Mouse (Mus musculus) G1E (cell line): ENCODE measurements at regions not wholly inside any gene's neighbourhood (a gene's known extent, or its start where the extent isn't known, plus 50 kb on each side); places are given as distances from the start of the nearest gene placed in this dataset.

Experiments used
- ATAC-seq: 2 replicates; pipeline ENCODE4 v1.8.0; 2016; ENCODE audit warnings: mild to moderate bottlenecking; ENCODE audit not compliant: insufficient number of reproducible peaks, poor library complexity, low FRiP score, severe bottlenecking; ENCODE audit errors: extremely low read depth
- DNase-seq: peaks from one replicate; pipeline ENCODE4 v3.0.0; 2012; ENCODE audit warnings: low spot score
- H3K27me3 ChIP-seq: 2 replicates; pipeline ENCODE4 v1.6.1; 2012; ENCODE audit warnings: mild to moderate bottlenecking, low read length, inconsistent platforms; ENCODE audit not compliant: insufficient read depth
- H3K36me3 ChIP-seq: replicated peaks from 2 replicates; pipeline ENCODE3; 2012; ENCODE audit warnings: mild to moderate bottlenecking, inconsistent platforms
- H3K4me1 ChIP-seq: 2 replicates; pipeline ENCODE4 v1.6.1; 2012; ENCODE audit warnings: low read depth, low read length, inconsistent platforms, mixed read lengths; ENCODE audit not compliant: insufficient read depth
- H3K4me3 ChIP-seq: 2 replicates; pipeline ENCODE4 v1.5.1; 2012; ENCODE audit warnings: low read depth, mild to moderate bottlenecking, inconsistent platforms, low read length, moderate library complexity, mixed read lengths
- H3K9me3 ChIP-seq: replicated peaks from 2 replicates; pipeline ENCODE4 v1.6.1; 2012; ENCODE audit warnings: inconsistent platforms
- CTCF ChIP-seq: IDR thresholded peaks from 2 replicates; pipeline ENCODE4 v1.5.1; 2012; ENCODE audit warnings: low read depth, low read length, inconsistent platforms, mixed read lengths
- GATA1 ChIP-seq: IDR thresholded peaks from 2 replicates; pipeline ENCODE4 v1.6.1; 2012; ENCODE audit warnings: borderline replicate concordance, low read length, inconsistent platforms, mixed read lengths
- GATA2 ChIP-seq: IDR thresholded peaks from 2 replicates; pipeline ENCODE4 v1.6.1; 2012; ENCODE audit warnings: low read depth, low read length, inconsistent platforms, borderline replicate concordance
- POLR2AphosphoS5 ChIP-seq: IDR thresholded peaks from 2 replicates; pipeline ENCODE4 v1.6.1; 2012; ENCODE audit warnings: low read depth, low read length, inconsistent platforms; ENCODE audit not compliant: insufficient replicate concordance
- TAL1 ChIP-seq: conservative IDR thresholded peaks from 2 replicates; pipeline ENCODE4 v1.6.1; 2012; ENCODE audit warnings: low read depth, low read length, inconsistent platforms, mixed read lengths

DNA sequence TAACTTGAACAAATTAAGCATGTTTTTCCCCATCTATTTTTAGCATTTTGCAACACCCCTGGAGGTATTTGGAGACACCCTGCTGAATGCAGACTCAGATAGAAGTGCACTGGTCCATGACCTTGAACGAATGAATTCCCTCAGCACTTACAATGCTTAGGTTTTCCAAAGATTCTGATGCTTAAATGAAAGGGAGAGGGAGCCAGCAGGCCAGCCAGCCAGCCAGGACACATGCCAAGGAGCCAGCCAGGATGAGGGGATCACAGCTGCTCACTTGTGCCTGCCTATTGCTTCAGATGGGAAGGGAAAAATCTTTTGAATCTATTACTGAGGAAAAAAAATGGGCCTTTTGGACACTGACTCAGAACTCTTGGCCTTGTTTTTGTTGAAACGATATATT lies 750.0 kb upstream of the 2610301B20Rik start:
- no peaks in the 10 kb centered on the region for H3K36me3 ChIP-seq

DNA sequence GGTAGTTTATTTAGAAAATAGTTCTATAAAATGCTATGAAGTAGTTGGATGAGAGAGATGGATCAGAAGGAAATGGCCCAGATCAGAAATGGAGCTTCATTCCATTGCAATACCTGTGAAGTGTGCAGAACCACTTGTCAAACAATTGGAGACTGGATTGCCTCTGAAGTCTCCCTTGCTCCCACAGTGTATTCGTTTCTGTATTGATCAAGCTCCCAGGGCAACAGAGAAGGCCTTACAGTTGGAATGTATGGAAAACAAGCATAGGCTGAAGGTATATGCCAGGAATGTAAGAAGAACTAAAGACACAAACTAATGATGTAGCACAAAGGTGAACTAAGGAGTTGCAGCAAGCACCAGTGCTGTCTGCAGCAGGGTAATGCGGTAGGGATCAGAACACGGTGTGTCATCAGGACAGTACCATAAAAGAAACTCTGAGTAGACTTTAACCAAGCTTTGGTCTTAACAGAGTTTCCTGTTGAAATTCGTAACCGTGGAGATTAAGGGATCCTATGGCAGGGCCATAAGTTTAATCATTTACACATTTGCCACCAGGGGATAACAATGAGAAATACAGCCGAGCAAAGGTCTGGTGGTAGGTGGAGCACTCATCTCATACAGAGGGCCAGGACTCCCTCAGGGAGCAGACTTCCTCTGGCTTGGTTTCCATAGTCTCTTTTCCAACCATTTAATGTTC lies 732.9 kb upstream of the 2610301B20Rik start:
- Histone ChIP-seq H3K4me1 (no peaks in the 10 kb centered on the region), H3K27me3 (0 out of 2 replicates have a peak, but pooled peaks cover 3% of the 10 kb centered on the region), H3K9me3 (no peaks in the 10 kb centered on the region), H3K36me3 (no peaks in the 10 kb centered on the region), H3K4me3 (no peak overlapping the region)
- ATAC-seq (no peak), DNase-seq (no peak)
- TF ChIP-seq CTCF, result no peak
- no peak for TF ChIP-seq POLR2AphosphoS5
- no peak for TF ChIP-seq GATA2
- TF ChIP-seq TAL1, result no peak
- TF ChIP-seq GATA1, result no peak

More for the DNA sequence above, 750.0 kb upstream of the 2610301B20Rik start:
- no peak overlapping the region for H3K4me3 ChIP-seq
- H3K9me3 ChIP-seq, result no peaks in the 10 kb centered on the region
- no peak for DNase-seq
- TF ChIP-seq GATA2 (no peak), GATA1 (no peak), TAL1 (no peak), CTCF (no peak), POLR2AphosphoS5 (no peak)
- H3K27me3 ChIP-seq, result no peaks in the 10 kb centered on the region
- H3K4me1 ChIP-seq, result no peaks in the 10 kb centered on the region
- ATAC-seq, result no peak

DNA sequence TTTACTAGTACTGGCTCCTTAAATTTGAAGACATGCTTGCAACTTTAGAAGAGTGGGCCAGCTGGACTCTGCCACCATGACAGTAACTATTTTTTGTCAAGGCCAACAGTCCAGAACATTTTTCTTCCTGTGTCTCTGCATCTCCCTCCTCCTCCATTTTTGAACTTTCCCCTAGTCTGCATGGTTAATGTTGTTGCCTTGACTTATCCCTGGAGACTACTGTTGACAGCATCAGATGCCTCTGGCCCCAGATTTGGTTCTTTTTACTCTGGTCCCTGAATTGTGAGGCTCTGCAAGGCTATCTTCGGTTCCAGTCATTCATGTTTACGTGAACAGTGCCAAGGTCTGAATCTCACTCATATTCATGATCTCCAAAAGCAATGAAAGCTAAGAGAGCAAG lies 724.4 kb upstream of the 2610301B20Rik start:
- H3K4me1 ChIP-seq, result no peaks in the 10 kb centered on the region
- TF ChIP-seq GATA2 (no peak), TAL1 (no peak), GATA1 (no peak), POLR2AphosphoS5 (no peak), CTCF (no peak)
- H3K9me3 ChIP-seq, result no peaks in the 10 kb centered on the region
- H3K36me3 ChIP-seq, result no peaks in the 10 kb centered on the region
- DNase-seq (no peak), ATAC-seq (no peak)
- H3K27me3 ChIP-seq, result no peaks in the 10 kb centered on the region
- no peak overlapping the region for H3K4me3 ChIP-seq

DNA sequence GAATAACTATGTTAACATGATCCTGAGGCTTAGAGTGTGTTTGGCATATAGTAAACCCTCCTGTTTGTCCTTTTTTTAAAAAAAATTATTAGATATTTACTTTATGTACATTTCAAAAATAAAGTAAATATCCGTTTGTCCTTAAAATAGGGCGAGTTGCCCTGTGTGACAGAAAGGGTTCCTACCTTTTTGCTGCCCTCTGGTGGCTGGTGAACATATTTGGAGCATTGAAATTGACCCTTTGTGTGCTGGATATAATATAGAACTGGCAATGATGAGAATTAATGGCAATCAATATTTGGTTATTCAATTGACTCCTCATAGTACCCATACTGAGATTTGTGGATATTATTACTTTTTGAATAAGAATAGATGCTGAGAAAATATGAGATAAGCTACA lies 723.8 kb upstream of the 2610301B20Rik start:
- ATAC-seq, result no peak
- H3K4me3 ChIP-seq, result no peak overlapping the region
- H3K9me3 ChIP-seq, result no peaks in the 10 kb centered on the region
- H3K27me3 ChIP-seq, result no peaks in the 10 kb centered on the region
- no peaks in the 10 kb centered on the region for H3K4me1 ChIP-seq
- no peaks in the 10 kb centered on the region for H3K36me3 ChIP-seq
- peak; percentile 5 for DNase-seq
- no peak for TF ChIP-seq GATA1
- no peak for TF ChIP-seq GATA2
- no peak for TF ChIP-seq TAL1
- TF ChIP-seq CTCF, result no peak
- TF ChIP-seq POLR2AphosphoS5, result no peak

DNA sequence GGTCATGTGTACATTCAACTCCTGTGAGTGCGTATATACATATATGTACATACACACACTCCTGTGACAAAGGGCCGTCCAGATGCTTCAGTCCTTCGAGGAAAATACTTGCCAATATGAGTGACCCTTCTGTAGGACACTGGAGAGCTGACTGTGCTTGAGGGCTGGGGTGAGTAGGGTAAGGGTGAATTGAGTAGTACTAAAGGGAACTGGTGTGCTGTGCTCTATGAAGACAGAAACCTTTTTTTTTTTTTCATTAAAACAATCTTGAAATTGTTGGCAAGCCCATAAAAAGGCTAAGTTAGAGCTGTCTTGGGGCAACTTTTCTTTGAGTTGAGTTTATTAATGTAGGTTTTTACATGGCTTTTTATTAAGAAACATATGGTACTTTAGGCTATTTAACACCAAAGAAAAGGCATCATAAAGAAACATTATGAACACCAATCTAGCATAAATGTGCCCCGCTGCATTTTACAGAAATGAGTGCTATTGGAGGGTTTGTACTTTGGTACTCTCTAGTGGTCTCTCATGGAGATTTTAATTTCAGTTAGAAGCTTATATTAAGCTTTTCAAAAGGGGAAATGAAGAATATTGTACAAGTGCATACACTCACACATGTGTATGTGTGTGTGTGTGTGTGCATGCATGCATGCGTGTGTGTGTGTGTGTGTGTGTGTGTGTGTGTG lies 718.5 kb upstream of the 2610301B20Rik start:
- no peaks in the 10 kb centered on the region for H3K9me3 ChIP-seq
- no peak overlapping the region for H3K4me3 ChIP-seq
- ATAC-seq (no peak), DNase-seq (no peak)
- H3K4me1 ChIP-seq, result no peaks in the 10 kb centered on the region
- TF ChIP-seq TAL1, result no peak
- no peak for TF ChIP-seq CTCF
- no peak for TF ChIP-seq POLR2AphosphoS5
- TF ChIP-seq GATA1, result no peak
- TF ChIP-seq GATA2, result no peak
- no peaks in the 10 kb centered on the region for H3K36me3 ChIP-seq
- no peaks in the 10 kb centered on the region for H3K27me3 ChIP-seq

DNA sequence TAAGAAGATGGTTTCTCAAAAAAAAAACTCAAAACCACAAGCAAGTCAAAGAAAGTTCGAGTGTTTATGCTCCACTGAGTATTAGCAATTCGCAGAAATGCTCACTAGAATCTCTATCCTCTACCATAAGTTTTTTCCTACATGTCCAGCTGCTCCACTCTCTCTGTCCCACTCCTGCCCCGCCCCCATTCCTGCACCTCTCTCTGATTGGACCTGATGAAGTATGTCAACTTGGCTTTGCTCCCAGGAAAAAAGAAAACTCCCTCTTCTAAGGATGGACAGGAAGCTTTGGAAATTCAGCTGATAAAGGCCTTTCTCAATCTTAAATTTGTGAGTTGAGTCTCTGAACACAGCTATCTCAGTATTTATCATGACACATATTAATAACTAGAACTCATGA lies 684.4 kb upstream of the 2610301B20Rik start:
- DNase-seq (no peak), ATAC-seq (no peak)

More for the DNA sequence above, 684.4 kb upstream of the 2610301B20Rik start:
- Histone ChIP-seq H3K9me3 (no peaks in the 10 kb centered on the region), H3K4me3 (no peak overlapping the region), H3K27me3 (peaks cover 4% of the 10 kb centered on the region; the same call in 1 of the 2 replicates), H3K36me3 (no peaks in the 10 kb centered on the region), H3K4me1 (no peaks in the 10 kb centered on the region)
- TF ChIP-seq GATA2, result no peak
- no peak for TF ChIP-seq TAL1
- no peak for TF ChIP-seq CTCF
- TF ChIP-seq POLR2AphosphoS5, result no peak
- TF ChIP-seq GATA1, result no peak
